Mouse (Mus musculus) kidney, adult 9 months (tissue): ENCODE measurements around the gene Poc1a.

Source experiments
- DNase-seq: peaks from one replicate; pipeline ENCODE4 v3.0.0; 2022

The Poc1a gene

GRCm38 (mm10) chr9:106339730-106340129 lies 58.9 kb downstream of the Poc1a start:
- no peak for DNase-seq

- DNase-seq, result no peak
Observed at GRCm38 (mm10) chr9:106340501-106341312, 59.8 kb downstream of the Poc1a start.

GRCm38 (mm10) chr9:106341313-106341686 lies 60.4 kb downstream of the Poc1a start:
- peak; percentile 60 for DNase-seq

- DNase-seq, result no peak
Observed at GRCm38 (mm10) chr9:106342573-106342972, 61.7 kb downstream of the Poc1a start.

GRCm38 (mm10) chr9:106345167-106345566 lies 64.3 kb downstream of the Poc1a start:
- DNase-seq, result peak; percentile 37

GRCm38 (mm10) chr9:106345630-106346029 lies 64.8 kb downstream of the Poc1a start:
- DNase-seq, result no peak

GRCm38 (mm10) chr9:106348281-106348680 lies 67.4 kb downstream of the Poc1a start:
- DNase-seq, result no peak

GRCm38 (mm10) chr9:106349075-106349474 lies 68.2 kb downstream of the Poc1a start:
- peak; percentile 66 for DNase-seq

GRCm38 (mm10) chr9:106351178-106351577 lies 70.3 kb downstream of the Poc1a start:
- peak; percentile 40 for DNase-seq

GRCm38 (mm10) chr9:106353779-106354178 lies 72.9 kb downstream of the Poc1a start:
- DNase-seq, result peak; percentile 17

GRCm38 (mm10) chr9:106354810-106355209 lies 73.9 kb downstream of the Poc1a start:
- no peak for DNase-seq

GRCm38 (mm10) chr9:106355217-106355974 lies 74.5 kb downstream of the Poc1a start:
- no peak for DNase-seq

- DNase-seq, result no peak
Observed at GRCm38 (mm10) chr9:106355975-106356286, 75.1 kb downstream of the Poc1a start.

GRCm38 (mm10) chr9:106356323-106356844 lies 75.5 kb downstream of the Poc1a start:
- no peak for DNase-seq

GRCm38 (mm10) chr9:106357167-106357566 lies 76.3 kb downstream of the Poc1a start:
- DNase-seq, result no peak

GRCm38 (mm10) chr9:106359297-106359696 lies 78.4 kb downstream of the Poc1a start:
- DNase-seq, result no peak

- no peak for DNase-seq
Observed at GRCm38 (mm10) chr9:106361140-106361539, 80.3 kb downstream of the Poc1a start.

- DNase-seq, result no peak
Observed at GRCm38 (mm10) chr9:106365333-106365732, 84.5 kb downstream of the Poc1a start.

- DNase-seq, result no peak
Observed at GRCm38 (mm10) chr9:106366188-106366587, 85.3 kb downstream of the Poc1a start.

GRCm38 (mm10) chr9:106367001-106367400 lies 86.1 kb downstream of the Poc1a start:
- DNase-seq, result peak; percentile 54

GRCm38 (mm10) chr9:106367592-106368111 lies 86.8 kb downstream of the Poc1a start:
- peak; percentile 99 for DNase-seq

- peak; percentile 86 for DNase-seq
Observed at GRCm38 (mm10) chr9:106368112-106368717, 87.4 kb downstream of the Poc1a start, which contains the start of gene Dusp7. Gene Dusp7 (plus strand): TSS chr9:106368632.

- DNase-seq, result peak; percentile 56
Observed at GRCm38 (mm10) chr9:106368831-106369501, 88.1 kb downstream of the Poc1a start.
